ENCODE assay signal across 9 mouse cellular contexts in genomic region chr5:125588876-125589667, GRCm38 (mm10). TPM values are rescaled to one million over a fixed set of nuclear protein-coding genes. Genes with fewer than 3 reads are reported as not detected.
DNase-seq lines count a peak whose midpoint lies in the region; ATAC-seq and TF ChIP-seq lines count a peak whose summit lies in the region.
"Had no signal": no experiment of that assay in that cellular context is flagged by ENCODE, and none has a peak within 500 bp of the region (broad histone marks: within the 10 kb centered on the region; RNA-seq: fewer than 3 reads in every experiment).

No protein-coding gene starts in this region.

- 0 out of 2 replicates have a peak, but pooled peaks cover 13% of the 10 kb centered on the region for H3K27me3 ChIP-seq in intestine, embryonic 14.5 days (replicated peaks; ENCODE audit: control insufficient read depth, insufficient read depth, low read length)
- H3K27me3 ChIP-seq in midbrain, embryonic 14.5 days (ENCODE audit: control insufficient read depth, insufficient read depth, low read length): no peaks in the 10 kb centered on the region

- WGBS in intestine, embryonic 14.5 days: 6% methylated on average over 18 of the region's 18 CpGs
- WGBS in midbrain, embryonic 14.5 days: 3% methylated on average over 18 of the region's 18 CpGs

- peak; percentile 3 to 16 for DNase-seq in kidney, adult 8-10 months
- no peak for DNase-seq in kidney, adult 18-20 months
- peak; percentile 97 for DNase-seq in R1 (ENCODE audit: low read depth, low spot score)
- peak; percentile 53 for DNase-seq in intestine, embryonic 14.5 days (ENCODE audit: low spot score)
- DNase-seq in midbrain, embryonic 14.5 days: peak; percentile 80
- DNase-seq in urinary bladder, adult 2 months (ENCODE audit: low spot score): no peak

- H3K4me2 ChIP-seq in intestine, embryonic 14.5 days (ENCODE audit: low read length): peak overlapping the region; percentile 44
- H3K4me2 ChIP-seq in midbrain, embryonic 14.5 days (ENCODE audit: low read length): peak overlapping the region; percentile 60

- H3K36me3 ChIP-seq in intestine, embryonic 14.5 days (ENCODE audit: control insufficient read depth, insufficient read depth, low read length): no peaks in the 10 kb centered on the region
- no peaks in the 10 kb centered on the region for H3K36me3 ChIP-seq in midbrain, embryonic 14.5 days (ENCODE audit: control insufficient read depth, insufficient read depth, low read length)

- H3K9me3 ChIP-seq in intestine, embryonic 14.5 days (ENCODE audit: control insufficient read depth, low read length): no peaks in the 10 kb centered on the region
- H3K9me3 ChIP-seq in midbrain, embryonic 14.5 days (ENCODE audit: control insufficient read depth, low read length): no peaks in the 10 kb centered on the region

- ATAC-seq in intestine, embryonic 14.5 days (replicated peaks; ENCODE audit: low FRiP score, low TSS enrichment, low read depth): peak; percentile 69; the same call in 1 of the 2 replicates
- peak; percentile 66; the same call in 1 of the 2 replicates for ATAC-seq in midbrain, embryonic 14.5 days (ENCODE audit: low FRiP score, low TSS enrichment)
- no peak for ATAC-seq in megakaryocyte progenitor cell, adult 5-6 weeks (replicated peaks; ENCODE audit: poor library complexity)

- no peak for TF ChIP-seq POLR2A in embryonic fibroblast, embryonic 13.5 days (IDR thresholded peaks at IDR 0.05; ENCODE audit: low read depth, low read length)

- TF ChIP-seq CTCF in embryonic fibroblast, embryonic 13.5 days (IDR thresholded peaks at IDR 0.05; ENCODE audit: borderline replicate concordance, insufficient read depth, low read length): no peak

- peak overlapping the region; percentile 3; the same call in 1 of the 2 replicates for H3K4me3 ChIP-seq in embryonic fibroblast, embryonic 13.5 days (ENCODE audit: insufficient read depth, low read length)
- peak overlapping the region; percentile 25 for H3K4me3 ChIP-seq in intestine, embryonic 14.5 days (ENCODE audit: low read depth, low read length)
- peak overlapping the region; percentile 39 for H3K4me3 ChIP-seq in midbrain, embryonic 14.5 days (replicated peaks; ENCODE audit: low read depth, low read length)

- no peak overlapping the region for H3K9ac ChIP-seq in intestine, embryonic 14.5 days (ENCODE audit: low read length)
- peak overlapping the region; percentile 57; the same call in 1 of the 2 replicates for H3K9ac ChIP-seq in midbrain, embryonic 14.5 days (replicated peaks; ENCODE audit: low read length)
- H3K9ac ChIP-seq: liver, embryonic 14.5 days had no signal

- no peaks in the 10 kb centered on the region for H3K4me1 ChIP-seq in embryonic fibroblast, embryonic 13.5 days (ENCODE audit: control insufficient read depth, insufficient read depth, low read length)
- no peaks in the 10 kb centered on the region; the same call in 1 of the 2 replicates for H3K4me1 ChIP-seq in intestine, embryonic 14.5 days (replicated peaks; ENCODE audit: control insufficient read depth, insufficient read depth, low read length)
- peaks cover 7% of the 10 kb centered on the region for H3K4me1 ChIP-seq in midbrain, embryonic 14.5 days (ENCODE audit: control insufficient read depth, insufficient read depth, low read length)

- no peak overlapping the region for H3K27ac ChIP-seq in embryonic fibroblast, embryonic 13.5 days (ENCODE audit: insufficient read depth, low read length)
- no peak overlapping the region for H3K27ac ChIP-seq in intestine, embryonic 14.5 days (ENCODE audit: low read depth)
- peak overlapping the region; percentile 37; the same call in 1 of the 2 replicates for H3K27ac ChIP-seq in midbrain, embryonic 14.5 days (replicated peaks; ENCODE audit: low read depth, low read length)
- H3K27ac ChIP-seq: liver, embryonic 14.5 days had no signal

RNA-seq across cellular contexts. Expression of gene Tmem132b, which starts 57.5 kb away (rescaled TPM):
- polyA plus RNA-seq in embryonic fibroblast, embryonic 13.5 days (2011; ENCODE audit: insufficient read length, low read depth, missing spikeins): 0.07 TPM in 1 of 2 replicates, not detected in the other
- polyA plus RNA-seq in intestine, embryonic 14.5 days (2014; fragmentation: Nextera tagmentation; extraction: Ambion mirVana): 0.31 and 0.45 TPM in 2 replicates
- 4.9 and 6.2 TPM in 2 replicates for polyA plus RNA-seq in midbrain, embryonic 14.5 days (2014; fragmentation: Nextera tagmentation; extraction: Ambion mirVana)
- polyA plus RNA-seq in urinary bladder, adult 2 months (2012; rRNA removed): 0.03 and 0.04 TPM in 2 replicates
- total RNA-seq in megakaryocyte progenitor cell, adult 5-6 weeks (2015): not detected in 2 replicates
- total RNA-seq in megakaryocyte progenitor cell, adult 5-6 weeks (2017): not detected in 2 replicates
- polyA plus RNA-seq: liver, embryonic 14.5 days had no signal

Comparison
In these comparisons a context has a peak if more than half of its experiments do, and no peak if none do; other contexts are left out.
1. DNase-seq: peak in kidney, adult 8-10 months (2 of 2), R1 (single experiment), intestine, embryonic 14.5 days (single experiment) and midbrain, embryonic 14.5 days (single experiment); none in kidney, adult 18-20 months (single experiment) and urinary bladder, adult 2 months (single experiment).
2. Peak in every context shown above with its lines, with median percentiles within 50 percentile points of each other: H3K4me3 ChIP-seq.